Mouse (Mus musculus) cerebellum, adult 8-10 months (tissue): ENCODE results near the gene Mthfsl.
A peak's percentile ranks its signal among the peaks of the same experiment; 100 is the strongest.
"Not testable (repeated sequence)": the region's sequence is repeated elsewhere in the genome, so short reads cannot be mapped to it uniquely, and the experiment has no call there.

ENCODE experiments used
- DNase-seq: peaks from one replicate; pipeline ENCODE4 v3.0.0; 2022

The Mthfsl gene

GRCm38 (mm10) chr9:88719989-88720537, at the start of gene Mthfsl:
Gene Mthfsl, minus strand, starts transcription at chr9:88720296.
- DNase-seq = peak; percentile 56

GRCm38 (mm10) chr9:88769470-88769869, 49.4 kb upstream of the Mthfsl start:
- not testable (repeated sequence) for DNase-seq

DNA sequence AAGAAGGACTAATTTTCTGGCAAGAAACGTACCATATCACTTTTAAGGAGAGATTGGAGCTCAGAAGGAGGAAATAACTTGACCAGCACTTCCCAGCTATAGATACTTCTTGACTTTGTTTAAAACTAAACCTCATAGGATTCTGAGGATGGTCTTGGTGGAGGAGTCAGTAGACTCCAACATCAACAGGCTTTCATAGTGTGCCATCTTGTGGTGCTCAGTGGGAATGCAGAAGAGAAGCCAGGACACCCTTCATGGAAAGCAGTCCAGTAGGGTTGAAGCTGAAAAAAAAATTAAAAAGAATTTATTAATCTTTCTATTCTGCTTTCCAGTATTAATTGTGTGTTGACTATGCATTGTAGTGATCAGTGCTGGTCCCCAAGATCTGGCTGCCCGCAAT, 26.6 kb upstream of the Mthfsl start:
- peak; percentile 7 for DNase-seq

DNA sequence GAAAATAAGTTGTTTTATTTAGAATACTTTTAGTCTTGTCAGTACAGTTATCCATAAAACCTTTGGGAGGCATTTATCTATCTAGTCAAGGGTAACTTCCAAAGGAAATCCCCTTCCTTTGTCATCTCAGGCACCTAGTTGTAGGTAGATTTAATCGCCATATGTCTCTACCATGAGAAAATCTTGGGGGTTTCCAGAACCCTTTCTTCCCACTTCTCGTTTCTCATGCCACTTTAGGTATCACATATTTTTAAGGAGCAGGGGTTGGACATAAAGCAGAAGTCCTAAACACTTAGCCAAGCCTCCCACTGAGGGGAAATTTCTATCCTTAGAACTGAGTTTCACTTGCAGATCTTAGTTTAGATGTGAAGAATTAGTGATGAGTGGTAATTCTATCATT, 25.9 kb upstream of the Mthfsl start:
- not testable (repeated sequence) for DNase-seq

DNA sequence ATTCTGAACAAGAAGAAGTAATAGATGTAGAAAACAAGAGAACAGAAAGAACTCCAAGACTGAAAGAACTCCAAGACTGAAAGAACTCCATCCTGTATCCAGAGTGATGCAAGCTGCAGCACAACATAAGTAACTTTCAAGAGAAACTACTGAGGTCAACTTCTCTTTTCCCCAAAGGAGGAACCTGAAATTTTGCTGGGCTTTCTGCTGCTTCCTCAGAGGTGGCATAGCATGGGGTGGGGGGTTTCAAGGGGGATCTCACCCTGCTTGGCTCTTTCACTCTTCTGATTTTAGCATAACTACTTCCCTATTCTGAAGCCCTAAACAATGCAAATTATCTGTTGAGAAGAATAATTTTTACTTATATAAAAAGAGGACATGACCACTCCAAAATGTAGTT, 15.2 kb upstream of the Mthfsl start:
- DNase-seq = not testable (repeated sequence)

DNA sequence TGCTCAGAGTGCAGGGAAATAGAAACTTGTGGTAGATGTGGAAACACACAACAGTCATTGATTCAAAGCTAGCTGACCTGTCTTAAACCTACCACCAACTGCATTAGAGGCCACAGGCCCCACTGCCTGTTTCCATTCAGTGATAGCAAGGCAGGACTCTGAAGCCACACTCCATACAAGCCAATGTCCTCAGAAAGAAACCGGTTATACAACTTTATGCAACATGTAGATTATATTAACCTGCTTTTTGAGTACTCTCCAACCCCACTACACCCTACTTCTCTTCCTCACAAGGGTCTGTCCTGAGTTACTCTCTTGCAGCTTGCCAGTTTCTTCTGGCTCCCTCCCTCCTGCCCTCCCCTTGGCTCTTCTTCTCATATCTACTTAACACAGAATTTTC, 13.1 kb upstream of the Mthfsl start:
- DNase-seq = not testable (repeated sequence)

GRCm38 (mm10) chr9:88732334-88732733, 12.2 kb upstream of the Mthfsl start:
- DNase-seq = not testable (repeated sequence)

DNA sequence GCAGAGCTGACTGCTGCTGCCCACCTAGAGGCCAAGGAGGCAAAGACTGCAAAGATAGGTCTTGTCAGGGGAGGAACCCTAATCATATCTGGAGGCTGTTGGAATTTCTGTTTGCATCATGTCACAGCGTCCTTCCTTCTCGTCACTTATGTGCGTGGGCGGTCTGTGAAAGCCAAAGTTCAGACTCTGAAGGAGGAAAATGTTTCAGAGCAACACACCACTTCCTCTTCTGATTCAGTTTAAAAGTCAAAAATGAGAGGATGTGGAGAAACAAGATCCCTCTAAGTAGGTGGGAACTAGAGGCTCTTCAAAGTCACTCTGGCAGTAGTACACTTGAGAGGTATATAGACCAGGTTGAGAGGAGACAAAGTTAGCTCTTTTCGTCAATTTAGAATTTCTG, 11.6 kb upstream of the Mthfsl start, which contains the start of gene Bcl2a1d:
Gene Bcl2a1d, minus strand, starts transcription at position 187 of the 400 bp plus-strand sequence.
- not testable (repeated sequence) for DNase-seq

DNA sequence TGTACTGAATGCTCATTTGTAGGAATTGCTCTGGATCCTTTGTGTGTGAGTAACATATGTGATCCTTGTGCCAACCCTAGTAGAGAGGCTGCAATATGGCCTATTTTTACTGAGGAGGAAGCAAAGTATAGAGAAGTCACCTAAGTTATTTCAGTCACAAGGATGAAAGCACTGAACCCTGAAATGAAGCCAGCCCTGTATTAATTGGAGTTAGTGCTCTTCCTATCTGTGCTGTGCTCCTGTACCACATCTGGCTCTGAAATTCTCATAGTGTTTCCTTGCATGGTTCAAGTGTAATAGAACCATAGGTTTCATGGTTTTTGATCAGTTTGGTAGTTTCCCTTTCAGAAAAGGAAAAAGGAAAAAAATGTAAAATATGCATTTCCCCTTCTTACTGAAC, 8.2 kb upstream of the Mthfsl start:
- not testable (repeated sequence) for DNase-seq

- not testable (repeated sequence) for DNase-seq
These were observed 1.5 kb upstream of the Mthfsl start for GRCm38 (mm10) chr9:88721628-88722027.

DNA sequence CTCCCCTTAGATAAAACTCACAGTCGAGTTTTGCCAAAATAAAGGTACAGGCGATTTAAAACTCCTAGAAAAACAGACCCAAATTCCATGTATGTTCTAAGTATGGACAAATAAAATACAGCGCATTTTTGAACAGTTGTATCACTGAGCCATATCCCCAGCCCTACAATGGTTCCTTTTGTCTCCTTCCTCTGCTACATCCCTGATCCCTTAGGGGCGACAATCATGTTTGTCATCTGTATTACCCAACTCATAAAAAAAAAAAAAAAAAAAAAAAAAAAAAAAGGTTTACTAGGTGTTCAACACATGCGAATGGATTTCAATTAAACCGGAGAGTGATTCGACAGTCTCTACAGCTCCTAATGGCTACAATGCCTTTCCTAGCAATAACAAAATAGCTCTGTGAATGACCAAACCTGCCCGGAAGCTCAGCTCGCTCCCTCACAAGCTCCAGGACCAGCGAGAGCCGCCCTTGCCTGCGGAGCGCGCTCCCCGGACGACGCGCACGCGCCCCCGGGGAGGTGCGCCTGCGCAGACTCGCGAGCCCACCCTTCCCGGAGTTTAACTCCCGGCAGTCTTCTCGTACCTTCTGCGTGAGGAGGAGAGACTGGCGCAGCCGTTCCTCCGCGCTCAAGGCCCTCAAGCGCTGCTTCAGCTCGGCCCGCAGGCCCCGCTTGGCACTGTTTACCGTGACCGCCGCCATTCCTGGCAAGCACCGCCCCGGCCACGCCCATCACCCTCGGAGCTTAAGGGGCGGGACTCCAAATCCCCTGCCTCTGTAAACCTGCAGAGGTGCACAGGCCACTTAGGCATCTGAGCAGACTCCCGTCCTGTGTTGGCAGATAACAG, 799 bp downstream of the Mthfsl start:
- DNase-seq = peak; percentile 45

DNA sequence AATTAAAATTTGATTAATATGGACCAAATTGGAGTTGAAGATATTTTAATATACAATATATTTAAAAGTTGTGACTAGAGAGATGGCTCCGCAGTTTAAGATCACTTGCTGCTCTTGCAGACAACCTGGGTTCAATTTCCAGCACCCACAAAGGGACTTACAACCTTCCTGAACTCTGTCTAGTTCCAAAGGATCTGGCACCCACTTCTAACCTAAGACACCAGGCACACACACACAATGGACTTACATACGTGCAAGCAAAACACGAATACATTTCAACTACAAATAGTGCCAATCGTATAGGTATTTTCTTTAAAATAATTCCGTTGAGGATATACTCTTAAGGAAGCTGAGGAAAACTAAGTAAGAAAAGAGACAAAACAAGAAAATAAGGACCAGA, 1.5 kb downstream of the Mthfsl start:
- DNase-seq = peak; percentile 39

DNA sequence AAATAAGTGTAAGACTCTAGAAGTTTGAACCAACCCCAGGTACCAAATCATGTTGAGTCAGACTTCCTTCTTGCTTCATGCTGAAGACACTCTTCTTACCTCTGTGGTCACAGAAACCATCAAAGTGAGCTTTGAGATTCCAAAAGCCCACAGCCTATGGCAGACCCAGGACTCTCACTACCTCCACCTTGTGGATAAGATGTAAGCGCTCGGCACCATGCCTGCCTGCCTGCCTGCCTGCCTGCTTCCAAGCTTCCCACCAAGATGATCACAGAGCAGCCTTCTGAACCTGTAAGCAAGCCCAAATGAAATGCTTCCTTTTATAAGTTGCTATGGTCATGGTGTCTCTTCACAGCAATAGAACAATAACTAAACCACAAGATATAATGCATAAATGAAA, 2.0 kb downstream of the Mthfsl start:
- peak; percentile 53 for DNase-seq

- DNase-seq = not testable (repeated sequence)
These were observed 5.6 kb downstream of the Mthfsl start for GRCm38 (mm10) chr9:88714515-88714914.

GRCm38 (mm10) chr9:88712164-88712749, 7.8 kb downstream of the Mthfsl start:
- not testable (repeated sequence) for DNase-seq

DNA sequence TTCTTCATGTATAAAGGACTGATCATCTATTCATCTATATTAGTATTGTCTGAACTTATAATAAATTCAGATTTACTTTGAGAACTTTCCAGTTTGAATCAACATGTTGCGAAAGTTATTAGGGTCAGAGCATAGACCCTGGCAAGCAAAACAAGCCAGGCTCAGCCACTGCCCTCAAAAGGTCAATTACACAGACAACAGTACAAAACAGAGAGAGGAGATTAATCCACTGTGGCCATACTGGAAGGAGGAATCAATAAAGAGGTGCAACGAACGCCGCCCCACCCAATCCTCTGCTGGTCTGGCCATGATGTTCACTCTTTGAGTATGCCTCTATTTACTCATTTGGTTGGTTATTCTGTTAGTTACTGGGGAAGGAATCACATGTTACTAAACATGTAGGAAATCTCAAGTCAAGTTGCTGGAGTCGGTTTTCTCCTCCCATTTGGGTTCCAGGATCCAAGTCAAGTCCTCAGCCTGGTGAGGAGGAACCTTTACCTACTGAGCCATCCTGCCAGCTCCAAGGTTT, 9.1 kb downstream of the Mthfsl start:
- DNase-seq = not testable (repeated sequence)

DNA sequence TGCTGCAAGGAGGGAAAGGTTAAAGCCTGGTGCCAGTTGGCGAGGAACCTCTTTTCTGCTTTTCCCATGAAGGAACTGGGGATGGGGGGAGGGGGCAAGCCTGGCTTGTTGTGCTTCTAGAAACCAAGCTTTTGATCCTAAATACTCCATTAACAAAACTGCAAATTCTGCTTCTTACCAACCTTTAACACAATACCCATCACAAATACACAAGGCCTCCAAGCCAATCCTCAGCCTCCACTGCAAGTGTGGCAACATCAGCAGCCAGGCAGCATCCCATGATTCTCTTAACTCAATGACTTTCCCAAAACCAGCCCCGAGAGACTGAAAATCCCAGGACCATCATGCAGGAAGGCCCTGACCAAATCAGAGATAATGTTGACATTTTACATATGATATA, 9.7 kb downstream of the Mthfsl start:
- DNase-seq = not testable (repeated sequence)

DNA sequence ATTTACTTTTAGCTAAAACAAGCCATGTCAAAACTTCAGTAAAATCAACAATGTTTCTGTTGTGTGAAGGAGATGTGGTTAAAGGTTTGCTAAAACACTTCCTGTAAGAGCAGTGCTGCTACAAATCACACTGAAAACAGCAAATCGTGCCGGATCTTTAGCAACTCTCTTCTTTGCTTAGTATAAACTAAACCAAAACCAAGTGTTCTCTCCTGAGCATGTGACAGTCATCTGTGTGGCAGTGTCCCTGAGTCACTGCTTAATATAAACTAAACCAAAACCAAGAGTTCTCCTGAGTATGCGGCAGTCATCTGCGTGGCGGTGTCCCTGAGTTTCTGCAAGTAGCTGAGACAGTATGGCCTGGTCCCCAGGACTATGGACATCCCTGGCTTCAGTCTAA, 10.3 kb downstream of the Mthfsl start:
- not testable (repeated sequence) for DNase-seq

GRCm38 (mm10) chr9:88709304-88709703, 10.8 kb downstream of the Mthfsl start:
- no peak for DNase-seq

GRCm38 (mm10) chr9:88706700-88707099, 13.4 kb downstream of the Mthfsl start:
- no peak for DNase-seq

GRCm38 (mm10) chr9:88705157-88705556, 14.9 kb downstream of the Mthfsl start:
- not testable (repeated sequence) for DNase-seq

DNA sequence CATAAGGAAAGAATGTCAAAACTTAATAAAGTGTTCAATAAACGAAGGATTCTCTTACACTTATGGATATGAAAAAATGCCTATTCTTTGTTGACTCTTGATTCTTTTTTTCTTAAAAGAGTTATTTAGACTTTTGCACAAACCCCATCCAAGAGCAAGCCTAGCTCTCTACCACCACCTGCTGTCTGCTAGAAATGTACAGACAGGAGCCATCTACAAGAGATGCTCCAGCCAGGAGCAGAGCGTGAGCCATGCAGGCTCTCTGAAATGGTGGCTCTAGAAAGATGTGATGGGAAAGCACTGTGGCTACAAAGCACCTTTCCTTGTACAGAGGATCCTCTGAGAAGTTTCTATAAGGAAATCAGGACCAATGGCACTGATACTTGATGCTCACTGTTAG, 21.4 kb downstream of the Mthfsl start:
- not testable (repeated sequence) for DNase-seq

DNA sequence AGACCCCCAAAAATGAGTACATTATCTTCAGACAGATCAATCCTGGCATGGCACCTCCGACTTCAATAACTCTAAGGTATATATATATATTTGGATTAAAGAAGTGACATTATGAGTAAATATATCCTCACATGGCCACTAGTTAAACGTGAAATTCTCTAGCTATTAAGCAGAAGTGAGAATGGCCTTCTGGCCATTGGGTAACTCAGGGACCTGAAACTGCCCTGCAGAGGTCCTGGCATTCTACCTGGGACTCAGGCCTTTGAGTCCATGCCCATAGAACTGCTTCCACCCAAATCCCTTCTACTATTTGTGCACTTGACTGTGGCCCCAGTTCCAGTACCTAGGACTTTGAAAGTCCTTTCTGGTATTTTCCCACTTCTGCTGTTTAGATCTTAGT, 28.8 kb downstream of the Mthfsl start:
- not testable (repeated sequence) for DNase-seq

- DNase-seq = not testable (repeated sequence)
These were observed 30.6 kb downstream of the Mthfsl start for GRCm38 (mm10) chr9:88689451-88689850.
